Mouse (Mus musculus) spleen, adult 18-20 months (tissue): ENCODE results near the gene Prrx1.

Experiments
- DNase-seq, 2 experiments: peaks; one replicate each; pipeline ENCODE4 v3.0.0; 2022; ENCODE audit warnings: mixed read lengths in 2 of 2

Prrx1 gene

DNA sequence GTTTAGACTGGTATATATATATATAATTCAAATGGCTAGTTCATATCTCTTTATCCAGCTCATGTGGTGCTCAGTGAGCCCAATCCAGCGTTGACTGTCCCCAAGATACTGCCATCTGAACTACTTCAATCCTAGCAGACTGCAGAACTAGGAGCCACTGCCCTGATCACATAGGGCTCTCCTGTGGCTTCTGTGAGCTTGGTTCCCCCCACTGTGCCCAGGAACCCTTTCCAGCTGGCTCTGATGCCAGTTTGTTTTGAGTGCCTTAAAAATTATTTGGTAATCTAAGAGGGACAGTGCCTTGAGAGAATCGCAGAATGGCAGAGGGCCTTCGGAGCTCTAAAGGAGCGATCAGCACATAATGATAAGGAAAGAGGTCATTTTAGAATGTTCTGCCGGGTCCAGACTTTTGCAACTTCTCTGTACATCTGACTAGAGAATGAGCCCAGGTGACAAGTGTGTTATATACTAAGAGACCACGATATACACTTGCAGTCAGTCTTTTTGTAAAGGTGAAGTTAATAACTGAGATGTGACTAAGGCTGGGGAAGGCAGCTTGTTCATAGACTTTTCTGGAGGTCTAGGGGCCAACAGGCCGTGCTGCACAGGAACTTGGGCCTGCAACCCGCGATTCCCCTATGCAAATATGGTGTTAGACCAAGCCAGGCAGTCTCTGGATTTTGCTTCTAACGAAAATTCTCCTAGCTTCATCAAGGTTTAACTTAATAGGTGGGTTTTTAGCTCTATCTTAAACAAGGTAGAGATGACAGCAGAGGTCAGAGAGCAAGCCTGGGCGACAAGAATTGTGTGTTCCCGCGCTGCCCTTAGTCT, 2.3 kb downstream of the Prrx1 start:
- no peak for DNase-seq

DNA sequence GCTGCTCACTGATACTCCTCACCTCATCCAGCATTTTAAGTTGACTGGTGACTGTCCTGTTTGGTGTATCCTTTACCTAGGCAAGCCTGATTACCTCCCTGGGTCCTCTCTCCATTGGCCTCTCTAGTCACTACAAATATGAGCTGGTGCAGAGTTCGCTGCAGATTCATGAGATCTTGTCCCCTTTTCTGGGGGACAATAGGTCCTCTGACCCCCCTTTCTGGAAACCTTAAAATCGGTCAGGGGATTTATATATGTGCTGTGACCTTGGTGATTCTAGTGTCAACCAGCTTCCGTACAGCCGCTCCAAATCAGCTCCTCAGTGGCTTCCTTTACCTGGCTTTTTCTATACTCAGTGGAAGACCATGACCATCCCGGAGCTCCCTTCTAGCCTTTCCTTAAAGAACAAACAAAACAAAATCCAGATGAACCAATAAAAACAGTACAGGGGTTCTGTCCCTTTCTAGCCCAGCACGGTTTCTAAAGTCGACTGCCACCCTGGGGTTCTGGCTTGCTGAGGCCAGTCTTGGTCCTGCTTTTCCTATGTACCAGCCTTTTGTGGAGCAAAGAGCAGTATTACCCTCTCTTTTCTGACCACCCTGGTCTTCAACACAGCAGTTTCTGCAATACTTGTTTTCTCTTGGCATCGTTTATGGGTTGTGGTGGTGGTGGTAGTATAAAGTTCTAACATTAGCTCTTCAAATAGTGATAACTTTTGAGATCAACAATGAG, 3.3 kb downstream of the Prrx1 start:
- DNase-seq, result no peak

DNA sequence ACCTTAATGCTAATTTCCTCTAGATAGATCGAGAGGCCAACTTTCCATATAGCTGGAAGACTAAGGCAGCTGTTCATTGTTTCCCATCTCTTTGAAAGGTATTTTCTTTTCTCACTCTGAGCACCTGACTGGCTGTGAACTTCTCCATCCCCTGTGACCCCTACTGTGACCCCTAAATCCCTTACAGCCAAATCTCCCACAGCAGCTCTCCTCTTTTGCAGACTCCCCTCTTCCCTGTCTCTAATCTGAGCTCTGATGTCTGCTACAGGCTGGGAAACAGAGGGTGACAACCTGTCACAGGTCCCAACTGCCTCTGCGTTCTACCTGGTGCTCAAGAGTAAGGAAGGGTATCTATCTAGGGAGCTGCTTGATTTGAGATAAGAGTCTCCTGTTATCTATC, 4.0 kb downstream of the Prrx1 start:
- DNase-seq, result no peak

DNA sequence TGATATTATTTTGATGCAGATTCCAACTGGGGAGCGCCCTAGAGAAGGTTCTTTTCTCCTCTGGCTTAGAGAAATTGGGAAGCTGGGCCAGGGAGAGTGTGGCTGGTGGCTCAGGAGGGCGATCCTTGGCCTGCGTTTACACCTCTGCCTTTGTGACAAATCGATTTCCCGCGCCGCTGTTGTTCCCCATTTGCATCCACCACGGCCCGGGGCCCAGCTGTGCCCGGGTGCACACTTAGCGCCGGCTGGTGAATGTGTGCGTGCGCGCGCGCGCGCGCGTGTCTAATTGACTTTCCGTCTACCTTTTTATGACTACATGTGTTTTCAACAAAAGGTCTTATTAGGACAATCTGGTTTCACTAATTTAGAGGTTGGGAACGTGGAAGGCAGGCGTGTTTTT, 4.9 kb downstream of the Prrx1 start:
- DNase-seq, result no peak

DNA sequence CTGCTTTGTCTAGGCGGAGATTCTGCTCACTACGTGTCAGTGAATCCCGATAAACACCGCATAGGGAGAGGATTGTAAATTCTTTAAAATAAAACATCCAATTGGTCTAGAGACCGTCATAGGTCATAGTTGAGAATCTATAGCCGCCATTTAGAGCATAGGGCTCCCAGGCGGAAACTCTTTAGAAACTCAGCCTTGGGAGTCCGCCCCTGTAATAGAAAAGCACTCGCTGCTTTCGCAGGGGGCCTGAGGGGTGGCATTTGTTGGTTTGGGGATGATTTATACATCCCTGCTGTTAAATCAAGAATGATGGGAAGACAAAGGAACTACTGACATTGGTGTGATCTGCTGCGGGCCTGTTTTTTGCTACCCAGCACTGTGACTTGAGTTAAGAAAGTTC, 5.8 kb downstream of the Prrx1 start:
- no peak for DNase-seq

DNA sequence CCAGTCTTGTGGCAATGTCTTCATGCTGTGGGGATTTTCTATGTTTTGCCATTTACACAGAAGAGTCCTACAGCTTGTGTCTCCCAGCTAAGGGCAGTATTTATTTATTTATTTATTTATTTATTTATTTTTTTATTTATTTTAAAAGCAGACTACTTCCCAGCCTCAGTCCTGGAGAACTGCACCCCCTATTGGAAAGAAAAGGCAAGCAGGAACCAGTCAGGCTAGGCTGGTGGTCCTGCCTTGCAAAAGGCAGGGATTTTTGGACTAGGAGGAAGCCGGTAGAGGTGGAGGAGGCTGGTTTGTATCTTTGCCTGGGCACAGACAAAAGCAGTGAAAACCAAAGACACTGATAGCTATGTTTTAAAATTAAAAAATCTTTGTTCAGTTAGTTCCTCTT, 7.6 kb downstream of the Prrx1 start:
- no peak for DNase-seq

DNA sequence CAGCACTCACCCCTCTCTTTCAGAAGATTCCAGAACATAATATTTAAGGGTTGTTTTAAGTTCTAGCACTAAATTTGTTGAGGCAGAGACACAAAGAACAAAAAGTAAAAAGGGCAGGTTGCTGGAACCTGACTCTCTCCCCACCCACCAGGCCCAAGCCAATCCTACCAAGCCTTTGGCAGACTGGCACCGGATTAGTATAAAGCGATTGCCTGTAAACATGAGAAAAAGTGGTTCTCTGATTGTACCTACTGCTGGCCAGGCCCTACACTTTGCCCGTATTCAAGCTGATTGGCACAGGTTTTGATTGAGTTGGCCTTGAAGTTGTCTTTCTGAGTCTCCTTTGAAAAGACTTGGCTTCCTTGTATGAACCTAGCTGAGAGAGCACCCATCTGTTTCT, 8.7 kb downstream of the Prrx1 start:
- no peak for DNase-seq

DNA sequence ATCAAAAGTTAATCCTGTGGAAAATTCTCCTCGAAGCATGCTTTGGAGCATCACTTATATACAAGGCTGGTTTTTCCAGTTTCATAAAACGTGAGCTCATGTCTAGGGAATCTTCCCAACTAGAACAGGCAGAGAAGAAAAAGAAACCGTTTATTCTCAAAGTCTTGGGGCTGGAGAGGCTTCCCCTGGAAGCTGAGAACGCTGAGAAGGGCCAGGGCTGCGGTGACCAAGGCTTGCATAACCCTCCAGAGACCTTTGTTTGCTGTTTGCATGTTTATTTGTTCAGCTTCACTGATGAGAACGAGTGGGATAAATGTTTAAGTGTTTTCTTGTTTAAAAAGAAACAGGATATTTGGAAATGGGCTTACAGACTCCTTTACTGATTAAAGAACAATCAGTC, 11.2 kb downstream of the Prrx1 start:
- no peak for DNase-seq

DNA sequence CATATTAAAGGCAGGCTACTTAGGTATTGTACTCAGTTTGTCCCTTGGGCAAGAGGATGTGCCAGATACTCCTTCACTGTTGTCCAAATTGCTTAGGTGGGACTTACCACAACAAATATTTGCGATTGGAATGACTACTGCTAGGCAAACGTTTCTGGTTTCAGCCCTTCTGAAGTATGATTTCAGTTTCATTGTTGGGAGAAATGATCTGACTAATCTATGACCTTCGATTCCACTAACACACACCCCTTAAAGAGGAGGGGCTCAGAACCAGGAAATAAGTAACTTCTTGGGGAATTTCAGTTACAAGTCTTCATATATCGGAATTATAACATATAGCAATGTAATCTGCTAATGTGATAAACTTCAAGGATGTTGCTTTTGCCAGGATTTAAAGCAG, 20.4 kb downstream of the Prrx1 start:
- no peak for DNase-seq

DNA sequence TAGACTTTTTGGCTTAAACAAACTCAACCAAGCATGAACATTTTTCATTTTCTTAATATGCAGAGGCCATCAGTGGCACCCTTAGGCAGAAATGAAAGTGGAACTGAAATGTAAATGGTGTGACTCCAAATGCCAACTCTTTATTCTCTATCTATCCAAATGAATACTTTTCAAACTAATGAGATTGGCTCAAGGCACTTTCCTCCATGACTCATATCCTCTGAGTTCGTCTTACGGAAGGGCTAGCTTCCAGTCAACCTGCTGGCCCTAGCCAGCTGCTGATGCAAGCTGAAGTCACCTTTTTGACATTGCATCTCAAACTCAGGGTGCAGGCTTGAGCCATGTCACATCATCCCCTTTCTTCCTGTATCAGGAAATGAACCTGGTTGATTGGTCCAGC, 21.6 kb downstream of the Prrx1 start:
- no peak for DNase-seq

DNA sequence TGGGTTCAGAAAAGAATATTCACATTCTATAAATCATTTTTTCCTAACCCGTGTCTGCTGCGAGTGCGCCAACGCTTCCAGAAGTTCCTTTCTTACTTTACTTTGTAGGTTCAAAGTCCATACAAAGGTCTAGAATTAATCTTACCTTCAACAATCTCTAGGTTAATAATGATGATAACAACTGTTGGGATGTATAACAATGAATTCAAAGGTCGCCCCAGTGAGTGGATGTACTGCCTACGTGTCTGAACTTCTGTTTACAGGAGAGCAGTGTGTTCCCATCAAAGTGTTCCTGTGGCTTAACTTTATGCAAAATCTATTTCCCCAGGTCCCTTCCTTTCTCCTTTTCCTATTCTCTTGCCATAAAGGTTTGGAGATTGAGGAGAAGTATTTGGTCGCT, 24.4 kb downstream of the Prrx1 start:
- DNase-seq, result no peak

DNA sequence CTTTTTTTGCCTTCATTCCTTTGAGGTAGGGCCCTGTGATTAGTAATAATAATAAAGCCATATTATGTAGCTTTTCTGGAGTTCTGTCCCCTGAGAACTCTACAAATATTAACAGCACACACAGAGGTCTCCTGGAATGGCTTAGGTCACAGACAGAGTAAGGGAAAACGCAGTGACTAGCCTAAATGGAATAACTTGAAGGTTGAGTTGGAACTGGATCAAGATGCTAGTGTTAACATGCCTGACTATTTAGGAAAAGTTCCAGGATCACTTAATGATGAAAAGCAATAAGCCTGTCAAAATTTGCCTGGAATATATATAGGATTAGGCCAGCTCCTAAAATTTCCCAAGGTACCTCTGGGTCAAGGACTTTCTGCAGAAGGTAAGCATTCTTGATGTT, 28.0 kb downstream of the Prrx1 start:
- no peak for DNase-seq

DNA sequence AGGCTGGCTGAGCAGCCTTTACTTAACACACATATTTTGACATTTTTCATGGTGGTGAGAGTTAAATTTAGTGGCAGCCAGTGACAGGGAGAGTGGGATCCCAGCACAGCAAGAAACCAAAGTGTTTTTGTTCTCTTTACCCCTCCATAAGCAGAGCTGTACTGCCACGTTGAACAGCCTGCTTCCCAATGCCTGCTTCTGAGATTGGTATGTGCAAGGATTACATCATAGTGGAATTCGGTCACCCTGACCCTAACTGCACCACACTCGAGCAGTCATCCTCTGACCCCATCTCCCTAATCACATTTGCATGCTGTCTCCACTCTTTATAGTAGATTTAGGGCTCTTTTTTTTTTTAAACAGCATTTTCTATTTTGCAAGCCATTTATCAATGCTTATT, 28.4 kb downstream of the Prrx1 start:
- DNase-seq, result no peak

DNA sequence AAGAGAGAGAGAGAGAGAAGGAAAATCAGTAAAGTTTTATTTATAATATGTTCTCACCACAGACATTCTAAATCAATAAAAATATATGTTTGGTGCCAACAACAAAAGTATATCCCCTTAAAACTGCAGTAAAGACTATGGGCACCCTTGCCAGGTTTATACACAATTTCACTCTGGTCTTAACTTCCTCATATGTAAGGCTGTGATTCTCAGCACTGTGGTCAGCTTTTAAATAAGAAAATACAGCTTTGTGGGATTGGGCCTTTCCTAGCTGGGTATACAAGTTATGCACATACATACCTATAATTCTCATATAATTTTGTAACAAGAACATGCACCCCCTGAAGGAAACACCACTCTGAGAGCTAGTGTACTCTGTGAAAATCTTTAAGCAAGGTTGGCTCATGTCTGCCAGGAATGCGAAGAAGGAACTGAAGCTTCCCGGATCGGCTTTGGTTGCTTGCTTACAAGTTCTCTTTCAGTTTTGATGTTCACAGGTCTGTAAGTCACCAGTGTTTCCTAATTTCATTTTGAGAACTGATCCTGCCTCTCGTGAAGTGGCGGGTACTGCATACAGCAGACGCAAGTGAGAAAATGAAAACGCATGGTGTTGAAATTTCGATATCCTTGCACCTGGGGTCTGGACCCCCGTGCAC, 29.4 kb downstream of the Prrx1 start:
- no peak for DNase-seq

DNA sequence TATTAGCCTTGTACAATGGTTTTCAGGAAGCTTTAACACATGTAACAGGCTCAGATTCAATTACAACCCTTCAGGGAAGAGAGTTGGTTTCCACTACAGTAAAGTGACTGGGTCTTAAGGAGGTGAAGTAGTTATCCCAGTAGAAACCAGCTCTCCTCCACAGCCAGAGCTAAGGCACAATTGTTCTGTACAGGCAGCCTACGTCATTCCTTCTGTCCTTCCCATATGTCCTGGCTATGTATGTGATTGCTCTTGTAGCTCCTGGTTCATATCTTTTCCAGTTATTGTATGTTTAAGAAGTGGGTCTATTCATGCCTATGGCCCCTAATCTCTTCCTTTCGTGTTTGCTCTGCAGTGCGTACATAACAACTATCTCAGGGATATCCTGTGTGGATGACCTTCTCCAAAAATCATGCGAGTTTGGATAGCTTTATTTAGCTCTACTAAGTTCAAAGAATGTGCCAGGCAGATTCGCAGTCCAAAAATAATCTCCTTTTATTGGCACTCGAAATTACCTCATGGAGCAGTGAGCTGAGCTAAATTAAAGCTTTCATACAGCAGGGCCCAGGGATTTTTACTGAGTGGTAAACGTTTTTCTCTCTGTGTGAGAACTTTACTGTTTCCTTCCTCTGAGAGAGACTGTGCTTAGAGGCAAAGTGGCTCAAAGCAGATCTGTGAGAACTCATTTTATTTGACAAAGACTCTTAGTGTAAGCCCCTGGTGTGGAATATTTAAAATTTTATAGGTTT, 31.9 kb downstream of the Prrx1 start:
- no peak for DNase-seq

DNA sequence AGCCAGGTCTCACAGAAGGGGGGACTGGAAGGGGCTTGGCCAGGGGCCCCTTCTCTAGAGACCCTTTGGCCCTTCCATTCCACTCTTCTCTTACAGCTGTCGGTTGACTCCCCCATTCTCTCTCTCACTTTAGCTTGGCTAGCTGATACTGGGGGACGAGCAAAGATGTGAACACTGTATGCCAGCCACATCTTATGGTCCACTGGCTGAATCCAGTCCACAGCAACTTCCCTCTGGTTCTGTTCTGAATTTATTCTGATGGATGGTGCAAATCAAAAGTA, 32.7 kb downstream of the Prrx1 start:
- no peak for DNase-seq

DNA sequence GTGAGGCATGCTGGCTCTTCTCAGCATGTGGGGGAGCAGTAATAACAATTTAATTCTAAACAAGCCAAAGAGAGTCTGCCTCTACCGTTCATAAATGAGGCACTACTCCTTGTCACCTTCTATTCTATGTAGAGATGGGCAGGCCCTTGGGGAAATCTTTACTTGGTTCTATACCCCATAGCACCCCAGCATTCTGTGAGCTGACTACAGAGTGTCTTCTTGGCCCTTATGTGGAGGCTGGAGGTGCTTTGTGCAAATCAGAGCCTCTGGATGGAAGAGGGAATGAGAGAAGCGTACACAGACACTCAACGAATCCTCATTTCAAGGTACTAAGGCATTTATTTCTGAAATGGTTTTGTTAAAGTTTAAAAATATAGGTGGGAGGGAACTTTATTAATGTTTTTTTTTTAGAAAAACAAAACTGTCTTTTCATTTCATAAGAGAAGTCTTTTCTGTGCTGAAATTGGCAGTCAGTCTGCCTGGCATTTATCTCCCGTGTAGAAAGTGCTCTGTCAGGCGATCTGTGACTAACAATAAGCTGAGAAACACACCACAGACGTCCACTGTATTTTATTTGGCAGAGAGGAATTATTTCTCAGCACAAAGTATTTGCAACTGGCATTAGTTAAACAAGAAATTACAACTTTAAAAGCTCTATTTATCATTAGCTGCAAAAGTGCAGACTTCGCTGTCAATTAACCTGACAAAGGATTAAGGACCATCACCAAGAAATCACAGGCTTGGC, 33.2 kb downstream of the Prrx1 start:
- no peak for DNase-seq

DNA sequence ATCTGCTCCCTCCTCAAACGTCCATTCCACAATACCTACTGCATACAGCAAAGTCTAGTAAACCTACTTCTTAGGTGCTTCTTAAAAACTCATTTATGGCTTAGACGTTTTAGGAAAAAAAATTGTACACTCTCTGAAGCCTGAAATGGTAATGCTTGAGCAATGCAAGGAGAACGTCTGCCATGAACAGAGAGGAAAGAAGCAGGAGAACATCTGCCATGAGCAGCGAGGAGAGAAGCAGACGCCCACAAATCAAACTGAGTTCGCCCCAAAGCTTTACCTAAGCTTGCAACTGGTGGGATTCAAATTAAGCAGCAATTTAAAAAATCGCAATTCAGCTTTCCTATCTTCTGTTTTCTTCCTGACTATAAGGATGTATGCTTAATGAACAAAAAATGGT, 36.4 kb downstream of the Prrx1 start:
- DNase-seq, result no peak

DNA sequence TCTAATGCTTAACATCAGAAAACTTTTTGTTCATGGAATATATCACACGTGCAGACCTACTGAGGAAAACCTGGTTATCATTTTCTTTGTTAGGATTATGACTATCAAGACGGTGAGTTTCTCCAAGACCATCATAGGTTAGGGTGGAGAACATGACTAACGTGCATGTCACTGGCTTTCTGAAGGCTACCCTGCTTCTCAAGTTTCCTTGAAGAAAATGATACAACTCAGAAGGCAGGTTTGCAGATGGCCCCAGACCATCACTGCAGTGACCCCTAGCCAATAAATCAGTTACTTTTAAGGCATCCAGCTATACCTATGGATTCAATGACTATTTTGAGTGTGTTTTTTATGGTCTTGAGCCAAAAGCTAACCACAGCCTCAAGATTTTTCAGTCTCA, 38.6 kb downstream of the Prrx1 start:
- no peak for DNase-seq

DNA sequence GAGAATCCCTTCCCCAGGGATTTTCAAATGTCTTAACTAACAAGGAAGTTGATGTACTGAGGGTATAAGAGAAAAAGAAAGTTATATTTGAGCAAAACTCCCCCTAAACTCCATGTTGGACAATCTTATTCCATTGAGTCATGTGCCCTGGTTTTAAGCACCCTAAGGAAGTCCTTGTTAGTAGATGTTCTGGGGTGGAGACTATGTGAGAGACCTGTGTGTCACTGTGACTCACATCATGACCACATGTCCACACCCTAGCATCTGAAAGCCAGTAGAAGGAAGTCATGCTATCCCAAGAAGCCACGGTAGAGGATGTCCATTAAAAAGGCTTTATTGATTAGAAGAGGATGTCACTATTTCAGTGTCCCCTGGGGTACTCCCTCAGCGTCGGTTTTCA, 40.4 kb downstream of the Prrx1 start:
- DNase-seq, result no peak

DNA sequence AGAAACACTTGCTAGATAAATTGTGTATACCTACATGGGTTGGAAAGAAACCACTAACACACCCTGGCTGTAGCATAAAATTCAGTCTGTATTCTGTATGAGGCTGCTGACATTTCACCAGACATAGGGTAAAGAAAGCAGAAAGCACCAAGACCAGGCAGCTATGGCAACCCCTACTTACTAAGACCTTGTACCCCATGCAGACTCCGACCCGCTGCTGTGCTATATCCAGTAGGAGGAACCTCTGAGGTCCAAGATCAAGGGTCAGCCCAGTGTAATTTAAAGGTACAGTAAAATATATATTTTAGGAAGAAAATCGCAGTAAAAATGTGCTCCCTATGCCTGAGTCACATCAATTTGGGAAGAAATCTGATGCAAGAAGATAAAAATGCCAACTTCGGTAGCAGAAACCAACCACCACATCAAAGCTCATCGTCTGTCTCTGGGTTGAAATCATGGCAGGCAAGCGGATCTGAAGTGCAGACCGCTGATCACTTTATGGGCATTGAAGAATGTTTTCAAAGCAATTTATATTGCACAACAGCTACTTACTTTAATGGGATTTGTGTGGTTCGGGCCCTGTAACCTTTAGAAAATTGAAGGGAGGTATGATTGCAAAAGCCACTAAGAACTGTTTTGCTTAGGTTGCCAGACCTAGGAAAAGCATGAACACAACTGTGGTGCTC, 46.5 kb downstream of the Prrx1 start:
- DNase-seq, result no peak

DNA sequence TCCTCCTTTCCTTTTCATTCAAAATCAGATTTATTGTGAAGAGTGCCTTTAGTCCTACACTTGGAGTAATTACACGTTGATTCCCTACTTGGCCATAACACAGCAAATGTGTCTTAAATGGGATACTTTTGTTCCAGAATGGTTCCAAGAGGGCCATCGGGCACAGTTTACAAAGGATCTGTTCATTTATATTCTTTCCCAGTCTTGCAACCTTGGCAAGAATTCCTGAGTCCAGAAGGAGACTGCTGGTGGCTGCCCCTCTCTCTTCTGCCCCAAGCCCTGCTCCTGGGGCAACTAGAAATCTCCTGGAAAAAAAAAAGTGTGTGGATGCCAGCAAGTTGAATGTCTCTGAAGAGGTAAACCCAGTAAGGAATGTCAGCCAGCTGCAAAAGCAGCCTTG, 56.2 kb downstream of the Prrx1 start:
- DNase-seq, result no peak
